Mouse (Mus musculus): ENCODE results near the gene Pank2.
"Not testable (repeated sequence)": the region's sequence is repeated elsewhere in the genome, so short reads cannot be mapped to it uniquely, and the experiment has no call there.

The Pank2 gene

GRCm38 (mm10) chr2:131262213-131262672 lies at the start of gene Pank2:
Gene Pank2 (plus strand): TSS chr2:131262495.
- peak; percentile 90 for DNase-seq (ENCODE audit: low spot score)

- no peak for DNase-seq (ENCODE audit: low spot score)
These were observed 48.5 kb upstream of the Pank2 start for GRCm38 (mm10) chr2:131213773-131214172.

- no peak for DNase-seq (ENCODE audit: low spot score)
These were observed 46.1 kb upstream of the Pank2 start for GRCm38 (mm10) chr2:131215941-131216858.

- DNase-seq (ENCODE audit: low spot score) = no peak
These were observed 42.3 kb upstream of the Pank2 start for GRCm38 (mm10) chr2:131220030-131220429.

GRCm38 (mm10) chr2:131221853-131222515 lies 40.3 kb upstream of the Pank2 start:
- no peak for DNase-seq (ENCODE audit: low spot score)

GRCm38 (mm10) chr2:131222562-131222961 lies 39.7 kb upstream of the Pank2 start:
- no peak for DNase-seq (ENCODE audit: low spot score)

GRCm38 (mm10) chr2:131223569-131223968 lies 38.7 kb upstream of the Pank2 start:
- no peak for DNase-seq (ENCODE audit: low spot score)

GRCm38 (mm10) chr2:131225178-131225577 lies 37.1 kb upstream of the Pank2 start:
- no peak for DNase-seq (ENCODE audit: low spot score)

GRCm38 (mm10) chr2:131226669-131227068 lies 35.6 kb upstream of the Pank2 start:
- not testable (repeated sequence) for DNase-seq (ENCODE audit: low spot score)

- no peak for DNase-seq (ENCODE audit: low spot score)
These were observed 35.1 kb upstream of the Pank2 start for GRCm38 (mm10) chr2:131227243-131227642.

- no peak for DNase-seq (ENCODE audit: low spot score)
These were observed 29.7 kb upstream of the Pank2 start for GRCm38 (mm10) chr2:131232558-131232957.

GRCm38 (mm10) chr2:131233307-131234126 lies 28.8 kb upstream of the Pank2 start, which contains the start of gene Mavs:
Gene Mavs (plus strand): TSS chr2:131234063.
- peak; percentile 89 for DNase-seq (ENCODE audit: low spot score)

- DNase-seq (ENCODE audit: low spot score) = no peak
These were observed 28.1 kb upstream of the Pank2 start for GRCm38 (mm10) chr2:131234127-131234650.

GRCm38 (mm10) chr2:131234970-131235635 lies 27.2 kb upstream of the Pank2 start:
- DNase-seq (ENCODE audit: low spot score) = no peak

- DNase-seq (ENCODE audit: low spot score) = no peak
These were observed 20.1 kb upstream of the Pank2 start for GRCm38 (mm10) chr2:131242180-131242579.

- no peak for DNase-seq (ENCODE audit: low spot score)
These were observed 19.4 kb upstream of the Pank2 start for GRCm38 (mm10) chr2:131242929-131243328.

GRCm38 (mm10) chr2:131253681-131254328 lies 8.5 kb upstream of the Pank2 start:
- peak; percentile 40 for DNase-seq (ENCODE audit: low spot score)

GRCm38 (mm10) chr2:131254329-131254713 lies 8.0 kb upstream of the Pank2 start:
- DNase-seq (ENCODE audit: low spot score) = no peak

- DNase-seq (ENCODE audit: low spot score) = no peak
These were observed 6.6 kb upstream of the Pank2 start for GRCm38 (mm10) chr2:131255738-131256137.

GRCm38 (mm10) chr2:131258693-131259092 lies 3.6 kb upstream of the Pank2 start:
- no peak for DNase-seq (ENCODE audit: low spot score)

All from urinary bladder, postnatal 25 days (tissue).